Mouse (Mus musculus) urinary bladder, adult 18-20 months (tissue): ENCODE measurements at regions not wholly inside any gene's neighbourhood (a gene's known extent, or its start where the extent isn't known, plus 50 kb on each side); places are given as distances from the start of the nearest gene placed in this dataset.
A peak's percentile ranks its signal among the peaks of the same experiment; 100 is the strongest.

ENCODE experiments used
- DNase-seq, 2 experiments: peaks; one replicate each; pipeline ENCODE4 v3.0.0; 2022; ENCODE audit warnings: low spot score in 2 of 2, mixed read lengths in 2 of 2

- DNase-seq = no peak
These were observed 373.9 kb downstream of the Cog6 start for GRCm38 (mm10) chr3:52643100-52643551.

GRCm38 (mm10) chr3:52641226-52642181 lies 373.4 kb downstream of the Foxo1 start:
- DNase-seq = no peak

- no peak for DNase-seq
These were observed 372.4 kb downstream of the Foxo1 start for GRCm38 (mm10) chr3:52640250-52641147.

- no peak for DNase-seq
These were observed 370.7 kb downstream of the Foxo1 start for GRCm38 (mm10) chr3:52638816-52639215.

GRCm38 (mm10) chr3:52634353-52634752 lies 366.2 kb downstream of the Foxo1 start:
- no peak for DNase-seq

- DNase-seq = no peak
These were observed 365.5 kb downstream of the Foxo1 start for GRCm38 (mm10) chr3:52633491-52634100.

GRCm38 (mm10) chr3:52632635-52633034 lies 364.5 kb downstream of the Foxo1 start:
- DNase-seq = no peak

GRCm38 (mm10) chr3:52630209-52630608 lies 362.1 kb downstream of the Foxo1 start:
- no peak for DNase-seq

- no peak for DNase-seq
These were observed 357.0 kb downstream of the Foxo1 start for GRCm38 (mm10) chr3:52625125-52625524.

- no peak for DNase-seq
These were observed 354.4 kb downstream of the Foxo1 start for GRCm38 (mm10) chr3:52622530-52622929.

- DNase-seq = no peak
These were observed 353.8 kb downstream of the Foxo1 start for GRCm38 (mm10) chr3:52621936-52622335.

- DNase-seq = no peak
These were observed 350.7 kb downstream of the Foxo1 start for GRCm38 (mm10) chr3:52618925-52619224.

- DNase-seq = no peak
These were observed 350.2 kb downstream of the Foxo1 start for GRCm38 (mm10) chr3:52618212-52618924.

- no peak for DNase-seq
These were observed 349.4 kb downstream of the Foxo1 start for GRCm38 (mm10) chr3:52617413-52618149.

GRCm38 (mm10) chr3:52611881-52612280 lies 343.7 kb downstream of the Foxo1 start:
- no peak for DNase-seq

- DNase-seq = no peak
These were observed 342.3 kb downstream of the Foxo1 start for GRCm38 (mm10) chr3:52610466-52610865.

- DNase-seq = no peak
These were observed 339.9 kb downstream of the Foxo1 start for GRCm38 (mm10) chr3:52608086-52608426.

GRCm38 (mm10) chr3:52607379-52608085 lies 339.4 kb downstream of the Foxo1 start:
- DNase-seq = no peak

GRCm38 (mm10) chr3:52605261-52605771 lies 337.2 kb downstream of the Foxo1 start:
- no peak for DNase-seq

GRCm38 (mm10) chr3:52603244-52603704 lies 335.1 kb downstream of the Foxo1 start:
- peak; percentile 73 to 79 for DNase-seq
